Mouse (Mus musculus): Measurements from ENCODE around the gene Gm17660.

DNA sequence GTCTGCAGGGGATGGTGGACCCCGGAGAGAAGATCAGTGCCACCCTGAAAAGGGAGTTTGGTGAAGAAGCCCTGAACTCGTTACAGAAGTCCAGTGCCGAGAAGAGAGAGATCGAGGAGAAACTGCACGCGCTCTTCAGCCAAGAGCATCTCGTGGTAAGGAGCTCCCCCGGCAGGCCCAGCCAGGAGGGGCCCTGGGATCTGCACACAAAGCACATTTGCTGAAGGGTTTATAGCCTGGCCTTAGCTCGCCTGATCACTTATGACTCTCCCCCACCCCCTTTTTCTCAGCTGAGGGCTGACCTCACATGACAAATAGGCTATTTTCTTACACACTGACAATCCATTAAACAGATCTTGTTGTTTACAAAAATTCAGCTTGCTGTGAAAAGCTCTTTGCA is 17.8 kb downstream of the Gm17660 start:
- TF ChIP-seq CTCF (IDR thresholded peaks at IDR 0.05; ENCODE audit: low read depth): no peak
- TF ChIP-seq EP300 (IDR thresholded peaks at IDR 0.05; ENCODE audit: low read depth): no peak
